Mouse (Mus musculus) stomach, embryonic 14.5 days (tissue): ENCODE data around the gene Ticam1. TPM values are rescaled to one million over a fixed set of nuclear protein-coding genes. Genes with fewer than 3 reads are reported as not detected.

ENCODE experiments used
- ATAC-seq: fragments of 200-750 bp; cut with Nextera tagmentation; 2 replicates; pipeline ENCODE4 v1.8.0; 2017; ENCODE audit warnings: low read depth, moderate TSS enrichment; ENCODE audit not compliant: insufficient number of reproducible peaks, insufficient read depth, low FRiP score
- H3K27ac ChIP-seq: fragments of 300-500 bp; sonication (generic); 2 replicates; pipeline ENCODE4 v1.5.1; 2014; ENCODE audit warnings: mild to moderate bottlenecking, low read length, moderate library complexity, mixed read lengths
- H3K27me3 ChIP-seq: fragments of 300-500 bp; sonication (generic); 2 replicates; pipeline ENCODE4 v1.6.1; 2014; ENCODE audit warnings: low read length, control low read depth, mixed read lengths; ENCODE audit not compliant: control insufficient read depth, insufficient read depth
- H3K36me3 ChIP-seq: fragments of 300-500 bp; sonication (generic); 2 replicates; pipeline ENCODE4 v1.6.1; 2014; ENCODE audit warnings: mild to moderate bottlenecking, control low read depth, low read length, moderate library complexity, mixed read lengths; ENCODE audit not compliant: control insufficient read depth, insufficient read depth
- H3K4me1 ChIP-seq: fragments of 300-500 bp; sonication (generic); 2 replicates; pipeline ENCODE4 v1.6.1; 2014; ENCODE audit warnings: low read length, control low read depth, mixed read lengths; ENCODE audit not compliant: control insufficient read depth, insufficient read depth
- H3K4me2 ChIP-seq: fragments of 300-500 bp; sonication (generic); replicated peaks from 2 replicates; pipeline ENCODE4 v1.6.1; 2014; ENCODE audit warnings: low read depth, low read length, control low read depth
- H3K4me3 ChIP-seq: fragments of 300-500 bp; sonication (generic); 2 replicates; pipeline ENCODE4 v1.5.1; 2014; ENCODE audit warnings: low read depth, low read length, control low read depth
- H3K9ac ChIP-seq: fragments of 300-500 bp; sonication (generic); replicated peaks from 2 replicates; pipeline ENCODE4 v1.6.1; 2014; ENCODE audit warnings: low read depth, mild to moderate bottlenecking, control low read depth, low read length, moderate library complexity, mixed read lengths
- H3K9me3 ChIP-seq: fragments of 300-500 bp; sonication (generic); 2 replicates; pipeline ENCODE4 v1.6.1; 2016; ENCODE audit warnings: low read depth, low read length, control low read depth; ENCODE audit not compliant: control insufficient read depth
- WGBS: fragments of 180-500 bp; shearing (Covaris S2); extraction: QIAGEN DNeasy Blood & Tissue Kit; methylation state at CpG from one replicate; pipeline ENCODE4 v1.1.7; 2014; 5-methylcytosine and 5-hydroxymethylcytosine counted together
- microRNA counts: library from miRNA; unstranded; fragments of <30 nt; microRNA quantifications from one replicate; lab custom pipeline; 2016
- microRNA-seq: library from miRNA; unstranded; fragments of <30 nt; microRNA quantifications from one replicate; pipeline ENCODE4, GENCODE M21; 2016
- polyA plus RNA-seq: library from polyadenylated mRNA; unstranded; fragments of >200 nt; fragmentation: Nextera tagmentation; extraction: Ambion mirVana; gene quantifications from 2 replicates; pipeline ENCODE4 v1.2.1, GENCODE M21; 2014

Gene Ticam1
- polyA plus RNA-seq, 1 experiment from 2014 or later = 7.0 TPM

DNA sequence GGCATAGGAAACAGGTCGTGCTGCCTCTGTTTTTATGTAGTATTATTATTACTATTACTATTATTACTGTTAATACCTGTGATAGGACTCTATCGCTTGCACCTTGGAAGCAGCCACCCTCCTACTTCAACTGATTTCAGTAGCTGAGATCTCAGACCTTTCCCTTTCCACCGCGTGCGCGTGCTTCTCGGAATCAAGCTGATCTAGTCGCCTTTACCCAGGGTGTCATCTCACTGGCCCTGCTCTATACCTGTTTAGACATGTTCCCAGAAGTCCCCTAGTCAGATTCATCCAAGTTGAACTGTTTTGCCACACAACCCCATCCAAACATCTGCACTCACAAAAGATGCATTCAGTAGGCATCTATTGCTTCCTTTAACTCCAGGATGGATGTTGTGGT, 43.2 kb downstream of the Ticam1 start:
- no peaks in the 10 kb centered on the region for H3K4me1 ChIP-seq
- WGBS = 59% methylated on average over 8 of the region's 8 CpGs
- no peaks in the 10 kb centered on the region for H3K36me3 ChIP-seq
- H3K27ac ChIP-seq = no peak overlapping the region
- ATAC-seq = no peak
- no peak overlapping the region for H3K4me3 ChIP-seq
- no peaks in the 10 kb centered on the region for H3K27me3 ChIP-seq
- no peaks in the 10 kb centered on the region for H3K9me3 ChIP-seq
- H3K9ac ChIP-seq = no peak overlapping the region
- H3K4me2 ChIP-seq = no peak overlapping the region

- H3K9ac ChIP-seq = no peak overlapping the region
These were observed 46.6 kb downstream of the Ticam1 start for GRCm38 (mm10) chr17:56229943-56230342.

DNA sequence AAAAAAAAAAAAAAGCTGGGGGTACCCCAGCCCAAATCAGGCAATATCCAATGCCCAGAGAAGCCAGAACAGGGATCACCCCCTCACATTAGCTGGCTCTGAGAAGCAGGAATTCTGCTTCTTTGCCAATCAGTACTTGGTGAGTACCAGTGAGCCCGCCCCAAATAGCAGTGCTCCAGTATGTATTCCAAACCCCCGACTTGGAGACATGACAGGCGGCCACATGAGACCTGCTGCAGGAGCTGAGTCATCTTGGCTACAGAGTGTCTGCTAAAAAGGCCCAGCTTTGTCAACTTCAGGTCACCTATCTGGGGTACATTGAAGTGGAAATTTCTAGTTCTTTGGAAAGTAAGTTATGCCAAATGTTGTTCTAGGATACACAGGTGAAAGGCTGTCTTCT, 50.0 kb downstream of the Ticam1 start:
- no peak overlapping the region for H3K4me3 ChIP-seq
- H3K4me2 ChIP-seq = no peak overlapping the region
- no peaks in the 10 kb centered on the region for H3K27me3 ChIP-seq
- no peaks in the 10 kb centered on the region for H3K36me3 ChIP-seq
- no peaks in the 10 kb centered on the region for H3K4me1 ChIP-seq
- 74% methylated on average over 3 of the region's 3 CpGs for WGBS
- H3K9ac ChIP-seq = no peak overlapping the region
- no peak for ATAC-seq
- no peak overlapping the region for H3K27ac ChIP-seq
- no peaks in the 10 kb centered on the region for H3K9me3 ChIP-seq

More at GRCm38 (mm10) chr17:56229943-56230342, 46.6 kb downstream of the Ticam1 start:
- 63% methylated on average over 10 of the region's 10 CpGs for WGBS
- no peak for ATAC-seq
- H3K27ac ChIP-seq = no peak overlapping the region
- H3K36me3 ChIP-seq = no peaks in the 10 kb centered on the region
- no peaks in the 10 kb centered on the region for H3K9me3 ChIP-seq
- no peaks in the 10 kb centered on the region for H3K4me1 ChIP-seq
- H3K4me2 ChIP-seq = no peak overlapping the region
- H3K27me3 ChIP-seq = no peaks in the 10 kb centered on the region
- H3K4me3 ChIP-seq = no peak overlapping the region

DNA sequence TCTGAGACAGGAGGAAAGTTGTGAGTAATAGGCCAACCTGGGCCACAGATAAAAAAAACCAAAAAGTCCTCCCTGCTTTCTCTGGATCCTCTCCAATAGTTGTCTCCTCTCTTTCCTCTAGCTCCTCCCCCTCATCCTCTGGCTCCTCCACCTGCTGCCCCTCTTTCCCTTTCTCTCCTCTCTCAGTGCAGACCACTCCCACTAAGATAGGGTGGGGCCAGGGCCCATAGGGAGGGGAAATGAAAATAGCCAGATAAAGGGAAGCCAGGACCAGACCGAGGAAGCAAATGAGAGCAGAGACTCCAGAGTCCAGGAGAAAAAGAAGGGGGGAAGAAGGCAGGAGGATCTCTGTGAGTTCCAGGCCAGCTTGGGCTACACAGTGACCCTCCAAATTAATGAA, 51.7 kb downstream of the Ticam1 start:
- Histone ChIP-seq H3K9ac (no peak overlapping the region), H3K27ac (no peak overlapping the region), H3K4me3 (no peak overlapping the region), H3K36me3 (no peaks in the 10 kb centered on the region), H3K9me3 (no peaks in the 10 kb centered on the region), H3K4me2 (no peak overlapping the region), H3K27me3 (no peaks in the 10 kb centered on the region), H3K4me1 (no peaks in the 10 kb centered on the region)
- ATAC-seq = no peak
- 17% methylated on average over 1 of the region's 1 CpGs for WGBS

DNA sequence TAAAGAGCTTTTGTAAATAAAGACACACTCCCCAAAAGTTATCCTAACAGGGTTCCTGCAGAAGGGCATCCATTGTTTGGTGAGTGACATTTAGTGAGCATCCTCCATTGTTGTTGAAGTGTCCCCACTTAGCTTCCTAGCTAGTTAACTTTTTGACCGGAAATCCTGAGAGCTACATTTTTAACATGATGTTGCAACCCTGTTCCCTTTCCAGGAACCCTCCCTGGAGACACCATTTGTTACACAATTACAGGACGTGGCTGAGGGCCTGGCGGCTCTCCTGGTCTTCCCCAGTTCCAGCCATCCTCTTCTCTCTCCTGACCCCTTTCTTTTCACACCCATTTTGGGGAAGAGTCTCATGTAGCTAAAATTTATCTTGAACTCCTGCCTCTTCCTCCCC, 56.8 kb downstream of the Ticam1 start:
- peaks cover 11% of the 10 kb centered on the region for H3K4me1 ChIP-seq
- no peak overlapping the region for H3K4me3 ChIP-seq
- no peaks in the 10 kb centered on the region for H3K9me3 ChIP-seq
- H3K36me3 ChIP-seq = no peaks in the 10 kb centered on the region
- H3K9ac ChIP-seq = no peak overlapping the region
- no peak for ATAC-seq
- WGBS = 58% methylated on average over 3 of the region's 3 CpGs
- no peaks in the 10 kb centered on the region for H3K27me3 ChIP-seq
- H3K27ac ChIP-seq = no peak overlapping the region; the same call in 1 of the 2 replicates
- H3K4me2 ChIP-seq = no peak overlapping the region

MicroRNA genes within 50 kb of the gene (microRNA counts, 519-probe panel; counts per million panel counts)
- microRNA mmu-miR-7b (lab: Ali Mortazavi, UCI) = 2,347 counts per million, percentile 37 among the panel's probes with 10 or more counts

Small RNA genes within 50 kb of the gene (microRNA-seq; reads per million reads assigned to microRNA genes)
- gene Mir7b = 531 reads per million, percentile 66 among the genes with 10 or more reads in this experiment

Other genes starting within 250 kb of the Ticam1 start
- gene Sh3gl1, start 240.2 kb downstream of the Ticam1 start, polyA plus RNA-seq = 127 and 136 TPM in 2 replicates
- gene Chaf1a, start 236.3 kb downstream of the Ticam1 start, polyA plus RNA-seq = 19.2 and 19.6 TPM in 2 replicates
- gene Ubxn6, start 201.8 kb downstream of the Ticam1 start, polyA plus RNA-seq = 41.5 and 41.9 TPM in 2 replicates
- gene Hdgfl2, start 197.2 kb downstream of the Ticam1 start, polyA plus RNA-seq = 94.8 and 96.5 TPM in 2 replicates
- 0.15 and 0.27 TPM in 2 replicates for gene Plin4, start 167.0 kb downstream of the Ticam1 start, polyA plus RNA-seq
- 0.53 and 0.64 TPM in 2 replicates for gene Plin5, start 159.2 kb downstream of the Ticam1 start, polyA plus RNA-seq
- 0.18 TPM in 1 of 2 replicates, not detected in the other for gene Lrg1, start 154.8 kb downstream of the Ticam1 start, polyA plus RNA-seq
- 1.1 and 1.3 TPM in 2 replicates for gene Sema6b, start 136.4 kb downstream of the Ticam1 start, polyA plus RNA-seq
- gene Tnfaip8l1, start 114.3 kb downstream of the Ticam1 start, polyA plus RNA-seq = 13.3 and 13.7 TPM in 2 replicates
- gene Mydgf, start 92.9 kb downstream of the Ticam1 start, polyA plus RNA-seq = 94.7 and 96.3 TPM in 2 replicates
- gene Dpp9, start 57.9 kb downstream of the Ticam1 start, polyA plus RNA-seq = 30.2 and 30.5 TPM in 2 replicates
- gene Fem1a, start 20.0 kb downstream of the Ticam1 start, polyA plus RNA-seq = 13.4 and 13.5 TPM in 2 replicates
- gene Plin3, start 16.1 kb upstream of the Ticam1 start, polyA plus RNA-seq = 70.1 and 76.6 TPM in 2 replicates
- not detected in 2 replicates for gene Arrdc5, start 23.5 kb upstream of the Ticam1 start, polyA plus RNA-seq
- gene Uhrf1, start 26.5 kb upstream of the Ticam1 start, polyA plus RNA-seq = 77.6 and 85.2 TPM in 2 replicates
- gene Kdm4b, start 49.3 kb upstream of the Ticam1 start, polyA plus RNA-seq = 28.9 and 34.9 TPM in 2 replicates
- 111 and 115 TPM in 2 replicates for gene Ptprs, start 199.7 kb upstream of the Ticam1 start, polyA plus RNA-seq
- gene Znrf4, start 235.6 kb upstream of the Ticam1 start, polyA plus RNA-seq = not detected in 2 replicates